Mouse (Mus musculus) heart, adult 8-10 months (tissue): ENCODE measurements around the gene Sox5. TPM values are rescaled to one million over a fixed set of nuclear protein-coding genes. Genes with fewer than 3 reads are reported as not detected.

Experiments
- DNase-seq: peaks from one replicate; pipeline ENCODE4 v3.0.0; 2022; ENCODE audit warnings: low spot score
- total RNA-seq, 4 experiments: library from RNA; stranded (reverse); gene quantifications; 2 replicates each; pipeline ENCODE4 v1.2.4; 2022

Sox5 gene
- total RNA-seq, 4 experiments from 2014 or later: 1.1 to 3.1 (median 2.2) TPM

GRCm38 (mm10) chr6:144716376-144716775, 65.4 kb downstream of the Sox5 start:
- DNase-seq: no peak

GRCm38 (mm10) chr6:144711841-144712240, 69.9 kb downstream of the Sox5 start:
- DNase-seq: peak; percentile 43

- peak; percentile 82 for DNase-seq
These were observed 71.0 kb downstream of the Sox5 start for GRCm38 (mm10) chr6:144710816-144711215.

GRCm38 (mm10) chr6:144709614-144710180, 72.1 kb downstream of the Sox5 start:
- DNase-seq: no peak

- no peak for DNase-seq
These were observed 73.4 kb downstream of the Sox5 start for GRCm38 (mm10) chr6:144708410-144708809.

GRCm38 (mm10) chr6:144707976-144708375, 73.8 kb downstream of the Sox5 start:
- no peak for DNase-seq

GRCm38 (mm10) chr6:144704962-144705361, 76.8 kb downstream of the Sox5 start:
- no peak for DNase-seq

- peak; percentile 51 for DNase-seq
These were observed 86.1 kb downstream of the Sox5 start for GRCm38 (mm10) chr6:144695660-144696059.

- DNase-seq: no peak
These were observed 88.4 kb downstream of the Sox5 start for GRCm38 (mm10) chr6:144693211-144693899.

- DNase-seq: no peak
These were observed 90.3 kb downstream of the Sox5 start for GRCm38 (mm10) chr6:144691298-144692041.

GRCm38 (mm10) chr6:144689076-144689475, 92.7 kb downstream of the Sox5 start:
- DNase-seq: no peak

- no peak for DNase-seq
These were observed 94.1 kb downstream of the Sox5 start for GRCm38 (mm10) chr6:144687681-144688080.

GRCm38 (mm10) chr6:144681045-144681789, 100.6 kb downstream of the Sox5 start:
- DNase-seq: no peak

GRCm38 (mm10) chr6:144677491-144678133, 104.2 kb downstream of the Sox5 start:
- no peak for DNase-seq

GRCm38 (mm10) chr6:144675111-144675510, 106.7 kb downstream of the Sox5 start:
- no peak for DNase-seq

- no peak for DNase-seq
These were observed 107.9 kb downstream of the Sox5 start for GRCm38 (mm10) chr6:144673906-144674305.

GRCm38 (mm10) chr6:144670433-144671167, 111.2 kb downstream of the Sox5 start:
- DNase-seq: no peak

- no peak for DNase-seq
These were observed 115.2 kb downstream of the Sox5 start for GRCm38 (mm10) chr6:144666617-144667016.

GRCm38 (mm10) chr6:144664765-144665164, 117.0 kb downstream of the Sox5 start:
- DNase-seq: no peak

- DNase-seq: no peak
These were observed 118.2 kb downstream of the Sox5 start for GRCm38 (mm10) chr6:144663516-144664074.
